Mouse (Mus musculus) forebrain, embryonic 16.5 days (tissue): ENCODE results near the gene Gm49601. TPM values are rescaled to one million over a fixed set of nuclear protein-coding genes. Genes with fewer than 3 reads are reported as not detected.

Experiments
- ATAC-seq: fragments of 200-750 bp; cut with Nextera tagmentation; 2 replicates; pipeline ENCODE4 v1.8.0; 2017; ENCODE audit warnings: mild to moderate bottlenecking, moderate library complexity
- H3K27ac ChIP-seq: fragments of 300-500 bp; sonication (generic); 2 replicates; pipeline ENCODE4 v1.5.1; 2014; ENCODE audit warnings: low read length, control low read depth
- H3K27me3 ChIP-seq: fragments of 300-500 bp; sonication (generic); replicated peaks from 2 replicates; pipeline ENCODE4 v1.6.1; 2014; ENCODE audit warnings: low read length; ENCODE audit not compliant: control insufficient read depth, insufficient read depth
- H3K36me3 ChIP-seq: fragments of 300-500 bp; sonication (generic); 2 replicates; pipeline ENCODE4 v1.6.1; 2014; ENCODE audit not compliant: control insufficient read depth, insufficient read depth
- H3K4me1 ChIP-seq: fragments of 300-500 bp; sonication (generic); replicated peaks from 2 replicates; pipeline ENCODE4 v1.6.1; 2014; ENCODE audit warnings: low read length; ENCODE audit not compliant: control insufficient read depth, insufficient read depth
- H3K4me2 ChIP-seq: fragments of 300-500 bp; sonication (generic); 2 replicates; pipeline ENCODE4 v1.6.1; 2014; ENCODE audit warnings: mild to moderate bottlenecking, low read length, control low read depth
- H3K4me3 ChIP-seq: fragments of 300-500 bp; sonication (generic); replicated peaks from 2 replicates; pipeline ENCODE4 v1.5.1; 2014; ENCODE audit warnings: mild to moderate bottlenecking, low read length, control low read depth
- H3K9ac ChIP-seq: fragments of 300-500 bp; sonication (generic); replicated peaks from 2 replicates; pipeline ENCODE4 v1.6.1; 2014; ENCODE audit warnings: low read depth, low read length, control low read depth
- H3K9me3 ChIP-seq: fragments of 300-500 bp; sonication (generic); 2 replicates; pipeline ENCODE4 v1.6.1; 2016; ENCODE audit warnings: low read length; ENCODE audit not compliant: control insufficient read depth
- WGBS: fragments of 180-500 bp; shearing (Covaris S2); extraction: QIAGEN DNeasy Blood & Tissue Kit; methylation state at CpG from one replicate; pipeline ENCODE4 v1.1.7; 2014; 5-methylcytosine and 5-hydroxymethylcytosine counted together
- polyA plus RNA-seq: library from polyadenylated mRNA; unstranded; fragments of >200 nt; fragmentation: Nextera tagmentation; extraction: Ambion mirVana; gene quantifications from 2 replicates; pipeline ENCODE4 v1.2.1, GENCODE M21; 2015

The Gm49601 gene
- polyA plus RNA-seq = 16.9 and 23.4 TPM in 2 replicates

DNA sequence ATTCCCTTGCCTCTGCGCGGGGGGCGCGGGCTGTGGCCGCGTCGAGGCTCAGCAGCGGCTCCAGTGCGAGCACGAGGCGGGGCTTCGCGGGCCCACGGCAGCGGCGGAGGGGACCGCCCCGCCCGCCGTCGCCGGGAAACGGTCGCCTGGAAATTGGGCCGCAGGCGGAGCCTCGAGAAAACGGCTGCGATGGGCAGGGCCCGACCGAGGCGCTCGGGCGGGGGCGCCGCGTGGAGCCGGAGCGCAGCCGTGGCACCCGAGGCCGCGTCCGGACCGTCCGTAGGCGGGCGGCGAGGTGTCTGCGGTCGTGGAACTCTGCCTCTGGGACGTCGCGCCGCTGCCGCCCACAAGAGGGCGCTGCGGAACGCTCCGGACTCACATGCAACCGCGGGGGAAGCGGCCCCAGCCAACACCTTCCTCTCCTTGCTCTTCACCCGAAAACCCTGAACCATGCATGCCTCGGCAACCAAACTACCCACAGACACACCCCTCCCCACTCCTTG, at the start of gene Gm49601:
Gm49601 (minus strand) TSS at position 52 of the 503 bp plus-strand sequence.
- Histone ChIP-seq H3K36me3 (peaks cover 20% of the 10 kb centered on the region), H3K27me3 (peaks cover 45% of the 10 kb centered on the region), H3K4me2 (peak within 1 kb of the TSS; percentile 71), H3K9ac (peak within 1 kb of the TSS; percentile 64), H3K27ac (no peak within 1 kb of the TSS), H3K4me1 (peaks cover 44% of the 10 kb centered on the region), H3K9me3 (no peaks in the 10 kb centered on the region), H3K4me3 (peak within 1 kb of the TSS; percentile 60)
- WGBS = under 1% methylated on average over 65 of the region's 65 CpGs
- peak; percentile 29 for ATAC-seq

GRCm38 (mm10) chr16:18673005-18673404, 46.8 kb upstream of the Gm49601 start:
- H3K4me3 ChIP-seq = no peak overlapping the region
- no peaks in the 10 kb centered on the region for H3K9me3 ChIP-seq
- H3K4me1 ChIP-seq = no peaks in the 10 kb centered on the region
- no peak for ATAC-seq
- 87% methylated on average over 3 of the region's 3 CpGs for WGBS
- no peak overlapping the region for H3K9ac ChIP-seq
- H3K27me3 ChIP-seq = no peaks in the 10 kb centered on the region
- no peak overlapping the region for H3K27ac ChIP-seq
- H3K36me3 ChIP-seq = no peaks in the 10 kb centered on the region
- H3K4me2 ChIP-seq = no peak overlapping the region

GRCm38 (mm10) chr16:18672027-18672426, 45.8 kb upstream of the Gm49601 start:
- H3K4me2 ChIP-seq = no peak overlapping the region
- no peak overlapping the region for H3K9ac ChIP-seq
- no peaks in the 10 kb centered on the region for H3K9me3 ChIP-seq
- H3K27ac ChIP-seq = no peak overlapping the region
- ATAC-seq = no peak
- no peaks in the 10 kb centered on the region for H3K4me1 ChIP-seq
- H3K4me3 ChIP-seq = no peak overlapping the region
- no peaks in the 10 kb centered on the region for H3K36me3 ChIP-seq
- 66% methylated on average over 5 of the region's 5 CpGs for WGBS
- no peaks in the 10 kb centered on the region for H3K27me3 ChIP-seq

DNA sequence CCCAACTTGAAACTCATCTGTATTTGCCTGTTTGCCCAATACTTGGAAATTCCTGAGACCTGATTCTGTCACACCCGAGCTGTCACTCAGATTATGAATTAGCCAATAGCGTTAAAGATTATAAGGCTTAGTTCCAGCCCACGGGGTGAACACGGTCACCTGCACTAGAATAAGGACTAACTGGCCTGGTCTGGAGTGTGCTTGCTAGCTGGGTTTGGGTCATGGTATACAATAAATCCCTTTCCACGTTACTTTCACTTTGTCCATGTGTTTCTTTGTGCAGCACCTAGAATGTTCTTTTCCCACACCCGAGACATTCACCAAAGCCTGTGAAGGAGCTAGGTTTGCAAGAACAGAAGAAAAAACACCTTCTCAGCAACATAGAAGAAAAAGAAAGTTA, 43.7 kb upstream of the Gm49601 start:
- Histone ChIP-seq H3K4me3 (no peak overlapping the region), H3K36me3 (no peaks in the 10 kb centered on the region), H3K4me2 (no peak overlapping the region), H3K9ac (no peak overlapping the region), H3K27me3 (no peaks in the 10 kb centered on the region), H3K4me1 (no peaks in the 10 kb centered on the region), H3K27ac (no peak overlapping the region), H3K9me3 (no peaks in the 10 kb centered on the region)
- WGBS = 70% methylated on average over 6 of the region's 6 CpGs
- ATAC-seq = no peak

DNA sequence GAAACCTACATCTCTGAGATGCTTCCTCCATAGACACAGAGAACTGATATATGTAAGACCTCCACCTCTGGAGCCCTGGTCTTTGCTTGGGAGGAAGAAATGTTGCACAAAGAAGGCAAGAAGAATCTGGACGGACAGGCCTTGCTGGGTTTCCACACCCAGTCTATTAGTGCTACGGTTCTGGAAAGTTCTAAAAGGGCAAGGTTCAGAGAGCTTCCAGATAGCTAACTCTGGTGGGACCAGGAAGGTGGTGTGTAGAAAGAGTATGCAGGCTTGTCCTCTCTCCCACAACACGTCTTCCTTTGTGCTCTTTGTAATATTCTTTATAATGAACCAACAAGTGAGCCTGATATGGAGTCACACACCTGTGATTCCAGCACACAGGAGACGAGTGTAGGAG, 32.4 kb upstream of the Gm49601 start:
- Histone ChIP-seq H3K27me3 (no peaks in the 10 kb centered on the region), H3K4me2 (no peak overlapping the region), H3K9ac (no peak overlapping the region), H3K9me3 (no peaks in the 10 kb centered on the region), H3K27ac (no peak overlapping the region), H3K4me3 (no peak overlapping the region), H3K36me3 (no peaks in the 10 kb centered on the region), H3K4me1 (no peaks in the 10 kb centered on the region)
- WGBS = 85% methylated on average over 4 of the region's 4 CpGs
- ATAC-seq = no peak

DNA sequence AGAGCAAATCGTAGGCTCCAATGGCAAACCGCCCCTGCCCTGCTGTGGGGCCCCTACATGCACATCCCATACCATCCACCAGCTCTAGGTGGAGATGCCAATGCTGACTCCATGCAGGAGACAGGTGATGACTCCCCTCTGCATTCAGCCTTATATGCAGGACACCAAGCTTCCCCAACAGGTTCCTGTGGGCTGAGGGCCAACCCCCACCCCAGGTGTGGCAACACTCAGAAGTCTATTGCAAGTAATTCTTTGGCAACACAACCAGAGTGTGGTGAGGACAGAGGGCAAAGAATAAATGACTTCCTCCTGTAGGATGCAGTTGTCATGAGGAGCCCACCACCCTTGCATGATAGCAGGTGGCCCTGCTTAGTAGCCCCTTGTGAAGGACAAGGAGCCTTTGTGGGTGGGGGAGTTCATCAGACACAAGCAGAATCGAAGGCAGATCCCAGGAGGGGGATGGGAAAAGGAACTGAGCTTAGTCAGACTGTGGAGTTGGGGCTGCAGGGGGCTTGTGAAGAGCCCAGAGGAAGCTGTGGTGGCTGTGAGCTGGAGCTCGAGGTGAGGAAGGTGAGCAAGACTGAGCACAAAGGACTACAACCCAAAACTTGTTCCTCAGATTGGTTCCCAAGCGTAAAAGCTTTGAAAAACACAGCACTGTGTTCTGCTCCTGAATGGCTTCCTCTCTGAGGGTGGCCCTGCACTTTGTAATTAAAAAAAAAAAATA, 29.3 kb upstream of the Gm49601 start:
- H3K4me1 ChIP-seq = no peaks in the 10 kb centered on the region
- no peaks in the 10 kb centered on the region for H3K36me3 ChIP-seq
- H3K4me3 ChIP-seq = no peak overlapping the region
- 63% methylated on average over 5 of the region's 5 CpGs for WGBS
- ATAC-seq = no peak
- H3K9ac ChIP-seq = no peak overlapping the region
- no peaks in the 10 kb centered on the region for H3K9me3 ChIP-seq
- no peak overlapping the region for H3K27ac ChIP-seq
- no peaks in the 10 kb centered on the region for H3K27me3 ChIP-seq
- no peak overlapping the region for H3K4me2 ChIP-seq

DNA sequence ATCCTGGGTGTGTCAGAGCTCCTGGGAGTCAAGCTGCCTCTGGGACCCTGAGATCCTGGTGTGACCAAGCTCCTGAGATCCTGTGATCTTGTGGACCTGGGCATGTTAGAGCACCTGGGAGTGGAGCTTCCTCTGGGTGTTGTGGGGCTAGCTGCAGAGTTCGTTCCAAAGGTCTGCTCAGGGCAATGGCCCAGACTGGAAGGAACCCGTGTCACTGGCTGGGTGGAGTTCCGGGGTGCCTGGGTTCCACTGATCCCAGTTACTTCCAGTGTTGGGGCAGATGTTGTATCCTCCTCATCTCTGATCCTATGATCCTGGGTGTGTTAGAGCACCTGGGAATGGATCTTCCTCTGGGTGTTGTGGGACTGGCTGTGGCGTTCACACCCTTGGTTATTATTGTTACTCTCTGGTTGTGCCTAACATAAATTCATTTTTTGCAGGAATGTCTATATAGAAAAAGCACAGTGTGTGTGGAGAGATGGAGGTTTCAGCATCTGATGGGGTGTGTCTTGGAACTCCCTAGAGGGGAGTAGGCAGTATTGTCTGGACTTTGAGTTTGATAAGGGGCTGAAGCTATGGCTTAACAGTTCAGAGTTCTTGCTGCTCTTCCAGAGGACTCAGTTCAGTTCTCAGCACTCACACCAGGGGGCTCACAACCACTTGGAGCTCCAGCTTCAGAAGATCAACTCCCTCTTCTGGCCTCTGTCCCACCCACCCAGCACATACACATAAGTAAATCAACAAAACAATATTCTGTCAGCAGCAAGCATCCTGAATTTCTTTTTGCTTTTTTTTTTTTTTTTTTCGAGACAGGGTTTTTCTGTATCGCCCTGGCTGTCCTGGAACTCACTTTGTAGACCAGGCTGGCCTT, 27.3 kb upstream of the Gm49601 start:
- Histone ChIP-seq H3K9me3 (no peaks in the 10 kb centered on the region), H3K4me3 (no peak overlapping the region), H3K4me1 (no peaks in the 10 kb centered on the region), H3K9ac (no peak overlapping the region), H3K27ac (no peak overlapping the region), H3K4me2 (no peak overlapping the region), H3K27me3 (no peaks in the 10 kb centered on the region), H3K36me3 (no peaks in the 10 kb centered on the region)
- 84% methylated on average over 6 of the region's 6 CpGs for WGBS
- ATAC-seq = no peak

DNA sequence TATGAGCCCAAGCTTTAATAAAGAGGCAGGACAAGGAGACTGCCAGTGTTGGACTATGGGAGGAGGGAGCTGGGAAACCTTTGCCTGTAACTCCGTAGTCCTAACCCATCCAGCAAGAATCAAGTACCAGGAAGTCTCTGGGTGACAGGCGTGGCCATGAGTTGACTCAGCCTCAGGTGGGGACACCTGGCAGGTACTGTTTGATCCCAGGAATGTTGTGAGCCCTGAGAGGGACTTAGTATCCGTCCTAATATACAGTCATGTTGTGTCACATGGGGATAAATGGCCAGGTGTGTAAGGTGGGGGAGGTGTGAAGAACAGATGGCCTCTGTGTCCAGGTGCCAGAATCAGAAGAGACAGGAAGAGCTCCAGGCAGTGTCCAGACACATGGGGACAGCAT, 22.9 kb upstream of the Gm49601 start:
- H3K9me3 ChIP-seq = no peaks in the 10 kb centered on the region
- no peak for ATAC-seq
- 61% methylated on average over 3 of the region's 3 CpGs for WGBS
- no peak overlapping the region for H3K27ac ChIP-seq
- no peaks in the 10 kb centered on the region for H3K36me3 ChIP-seq
- H3K27me3 ChIP-seq = no peaks in the 10 kb centered on the region
- no peak overlapping the region for H3K4me3 ChIP-seq
- H3K9ac ChIP-seq = no peak overlapping the region
- no peaks in the 10 kb centered on the region for H3K4me1 ChIP-seq
- H3K4me2 ChIP-seq = no peak overlapping the region

DNA sequence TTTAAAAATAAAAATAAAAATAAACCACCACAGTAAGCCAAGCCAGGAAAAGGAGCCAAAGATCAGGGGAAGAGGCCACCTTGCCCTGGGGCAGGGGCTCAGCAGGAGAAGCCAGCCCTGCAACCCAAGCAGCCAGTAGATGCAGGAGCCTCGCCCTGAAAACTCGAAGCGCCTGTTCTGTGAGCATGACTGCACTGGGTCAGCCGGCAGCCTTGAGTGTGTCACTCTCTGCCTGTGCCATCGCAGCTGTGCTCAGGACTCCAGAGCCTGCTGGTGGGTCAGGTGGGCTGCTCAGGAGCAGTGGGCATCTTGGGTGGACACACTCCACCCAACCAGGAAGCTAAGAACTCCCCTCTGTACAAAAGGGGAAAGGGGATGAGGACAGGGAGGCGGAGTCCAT, 19.1 kb upstream of the Gm49601 start:
- H3K4me1 ChIP-seq = no peaks in the 10 kb centered on the region
- no peaks in the 10 kb centered on the region for H3K9me3 ChIP-seq
- 77% methylated on average over 6 of the region's 6 CpGs for WGBS
- H3K27me3 ChIP-seq = no peaks in the 10 kb centered on the region
- H3K36me3 ChIP-seq = no peaks in the 10 kb centered on the region
- H3K27ac ChIP-seq = no peak overlapping the region
- no peak overlapping the region for H3K4me2 ChIP-seq
- no peak overlapping the region for H3K4me3 ChIP-seq
- no peak overlapping the region for H3K9ac ChIP-seq
- ATAC-seq = no peak
